Mouse (Mus musculus): ENCODE data around the gene Mlx.

- TF ChIP-seq POLR2A (IDR thresholded peaks at IDR 0.05; ENCODE audit: low read depth, low read length) (no peak), CTCF (IDR thresholded peaks at IDR 0.05; ENCODE audit: extremely low read depth, insufficient read depth, insufficient read length, insufficient replicate concordance) (no peak)
Observed at GRCm38 (mm10) chr11:101062165-101062884, 24.8 kb upstream of the Mlx start.

Data from spleen, adult 2 months (tissue).